Mouse (Mus musculus) ES-Bruce4 (cell line): ENCODE measurements around the gene Hibch.

Experiments
- CTCF ChIP-seq: IDR thresholded peaks from one replicate; pipeline ENCODE4 v1.8.1; 2011; ENCODE audit warnings: low read depth, low read length
- EP300 ChIP-seq: IDR thresholded peaks from 2 replicates; pipeline ENCODE4 v1.6.1; 2011; ENCODE audit warnings: low read depth, low read length; ENCODE audit not compliant: insufficient read depth
- POLR2A ChIP-seq: IDR thresholded peaks from one replicate; pipeline ENCODE4 v1.8.1; 2011; ENCODE audit warnings: low read length; ENCODE audit not compliant: insufficient read depth

- no peak for TF ChIP-seq CTCF
- no peak for TF ChIP-seq POLR2A
- TF ChIP-seq EP300 = no peak
These were observed 48.8 kb upstream of the Hibch start for GRCm38 (mm10) chr1:52795927-52796326.
